Mouse (Mus musculus) forebrain, embryonic 15.5 days (tissue): ENCODE data around the gene Spata17. TPM values are rescaled to one million over a fixed set of nuclear protein-coding genes. Genes with fewer than 3 reads are reported as not detected.
"Not testable (repeated sequence)": the region's sequence is repeated elsewhere in the genome, so short reads cannot be mapped to it uniquely, and the experiment has no call there.

ENCODE experiments used
- ATAC-seq: fragments of 200-750 bp; cut with Nextera tagmentation; replicated peaks from 2 replicates; pipeline ENCODE4 v1.8.0; 2017; ENCODE audit warnings: mild to moderate bottlenecking, moderate TSS enrichment, moderate library complexity
- H3K27ac ChIP-seq: fragments of 300-500 bp; sonication (generic); replicated peaks from 2 replicates; pipeline ENCODE4 v1.5.1; 2015; ENCODE audit warnings: mild to moderate bottlenecking, inconsistent platforms
- H3K27me3 ChIP-seq: fragments of 300-500 bp; sonication (generic); 2 replicates; pipeline ENCODE4 v1.6.1; 2015; ENCODE audit warnings: inconsistent platforms
- H3K36me3 ChIP-seq: fragments of 300-500 bp; sonication (generic); 2 replicates; pipeline ENCODE4 v1.6.1; 2015; ENCODE audit warnings: mild to moderate bottlenecking, inconsistent platforms
- H3K4me1 ChIP-seq: fragments of 300-500 bp; sonication (generic); 2 replicates; pipeline ENCODE4 v1.6.1; 2015; ENCODE audit warnings: inconsistent platforms
- H3K4me2 ChIP-seq: fragments of 300-500 bp; sonication (generic); replicated peaks from 2 replicates; pipeline ENCODE4 v1.6.1; 2015; ENCODE audit warnings: mild to moderate bottlenecking, inconsistent platforms
- H3K4me3 ChIP-seq: fragments of 300-500 bp; sonication (generic); 2 replicates; pipeline ENCODE4 v1.5.1; 2015; ENCODE audit warnings: mild to moderate bottlenecking, inconsistent platforms
- H3K9ac ChIP-seq: fragments of 300-500 bp; sonication (generic); replicated peaks from 2 replicates; pipeline ENCODE4 v1.6.1; 2015; ENCODE audit warnings: mild to moderate bottlenecking, inconsistent platforms
- H3K9me3 ChIP-seq: fragments of 300-500 bp; sonication (generic); 2 replicates; pipeline ENCODE4 v1.6.1; 2016; ENCODE audit warnings: inconsistent platforms
- WGBS: fragments of 180-500 bp; shearing (Covaris S2); methylation state at CpG from one replicate; pipeline ENCODE4 v1.1.7; 2015; ENCODE audit warnings: mixed read lengths; 5-methylcytosine and 5-hydroxymethylcytosine counted together
- polyA plus RNA-seq: library from polyadenylated mRNA; unstranded; fragments of >200 nt; fragmentation: Nextera tagmentation; extraction: Ambion mirVana; gene quantifications from 2 replicates; pipeline ENCODE4 v1.2.1, GENCODE M21; 2015

The Spata17 gene
- polyA plus RNA-seq, 1 experiment from 2014 or later, result 2.0 TPM

- Histone ChIP-seq H3K4me2 (no peak overlapping the region), H3K27me3 (no peaks in the 10 kb centered on the region), H3K4me3 (no peak overlapping the region), H3K9ac (no peak overlapping the region), H3K9me3 (no peaks in the 10 kb centered on the region), H3K27ac (no peak overlapping the region), H3K4me1 (no peaks in the 10 kb centered on the region), H3K36me3 (no peaks in the 10 kb centered on the region)
- ATAC-seq, result no peak
Observed at GRCm38 (mm10) chr1:187163571-187163970, 51.7 kb downstream of the Spata17 start.

GRCm38 (mm10) chr1:187155658-187156057, 59.6 kb downstream of the Spata17 start:
- no peak for ATAC-seq
- Histone ChIP-seq H3K4me1 (no peaks in the 10 kb centered on the region), H3K4me3 (no peak overlapping the region), H3K27me3 (0 out of 2 replicates have a peak, but pooled peaks cover 2% of the 10 kb centered on the region), H3K36me3 (no peaks in the 10 kb centered on the region), H3K27ac (no peak overlapping the region), H3K9me3 (no peaks in the 10 kb centered on the region), H3K4me2 (no peak overlapping the region), H3K9ac (no peak overlapping the region)

DNA sequence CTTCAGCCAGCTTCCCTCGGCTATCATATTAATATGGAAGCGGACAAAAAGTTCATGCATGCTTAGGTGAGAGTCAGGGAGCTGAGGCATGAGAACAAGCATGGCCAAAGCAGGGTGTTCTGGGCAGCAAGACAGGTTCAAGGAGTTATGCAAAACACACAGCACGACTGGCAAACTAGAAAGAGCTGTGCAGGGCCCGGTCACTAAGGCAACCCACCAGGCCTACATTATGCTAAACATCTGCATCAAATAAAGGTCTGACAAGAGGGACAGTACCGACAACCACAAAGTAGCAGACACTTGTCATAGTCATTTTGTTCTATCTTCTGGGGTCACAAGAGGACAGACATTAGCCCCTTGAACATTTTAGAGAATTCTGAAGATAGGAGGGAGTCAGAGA, 61.6 kb downstream of the Spata17 start:
- Histone ChIP-seq H3K4me3 (no peak overlapping the region), H3K4me2 (no peak overlapping the region), H3K9ac (no peak overlapping the region), H3K27me3 (0 out of 2 replicates have a peak, but pooled peaks cover 2% of the 10 kb centered on the region), H3K9me3 (no peaks in the 10 kb centered on the region), H3K27ac (no peak overlapping the region), H3K4me1 (no peaks in the 10 kb centered on the region), H3K36me3 (no peaks in the 10 kb centered on the region)
- WGBS, result 70% methylated on average over 5 of the region's 5 CpGs
- ATAC-seq, result no peak

DNA sequence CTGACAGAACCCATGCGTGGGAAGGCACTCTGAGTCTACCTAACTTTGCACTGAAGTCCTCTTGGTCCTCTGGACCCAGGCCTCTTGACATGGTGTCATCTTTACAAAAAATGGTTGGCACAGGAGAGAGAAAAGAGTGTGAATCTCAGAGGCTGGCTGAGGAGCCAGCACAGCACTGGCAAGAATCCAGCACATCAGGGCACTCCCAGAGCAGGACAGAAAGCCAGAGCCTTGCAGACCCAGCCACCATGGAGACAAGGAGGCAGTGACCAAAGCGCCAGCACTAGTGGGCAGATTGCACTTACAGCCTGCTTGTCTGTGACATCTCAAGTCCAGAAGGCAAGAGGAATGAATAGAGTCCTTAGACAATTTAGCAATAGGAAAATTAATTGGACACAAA, 62.7 kb downstream of the Spata17 start:
- Histone ChIP-seq H3K27ac (no peak overlapping the region), H3K27me3 (0 out of 2 replicates have a peak, but pooled peaks cover 2% of the 10 kb centered on the region), H3K4me1 (no peaks in the 10 kb centered on the region), H3K4me2 (no peak overlapping the region), H3K4me3 (no peak overlapping the region), H3K9ac (no peak overlapping the region), H3K9me3 (no peaks in the 10 kb centered on the region), H3K36me3 (no peaks in the 10 kb centered on the region)
- ATAC-seq, result no peak
- 92% methylated on average over 2 of the region's 2 CpGs for WGBS

- H3K9ac ChIP-seq, result no peak overlapping the region
- ATAC-seq, result no peak
- H3K4me3 ChIP-seq, result no peak overlapping the region
- no peaks in the 10 kb centered on the region for H3K36me3 ChIP-seq
- no peak overlapping the region for H3K27ac ChIP-seq
- no peak overlapping the region for H3K4me2 ChIP-seq
- no peaks in the 10 kb centered on the region for H3K4me1 ChIP-seq
- WGBS, result 66% methylated on average over 8 of the region's 8 CpGs
- H3K9me3 ChIP-seq, result no peaks in the 10 kb centered on the region
- no peaks in the 10 kb centered on the region for H3K27me3 ChIP-seq
Observed at GRCm38 (mm10) chr1:187142984-187143383, 72.3 kb downstream of the Spata17 start.

GRCm38 (mm10) chr1:187137426-187137825, 77.8 kb downstream of the Spata17 start:
- no peak overlapping the region for H3K27ac ChIP-seq
- 0 out of 2 replicates have a peak, but pooled peaks cover 3% of the 10 kb centered on the region for H3K4me1 ChIP-seq
- H3K4me2 ChIP-seq, result no peak overlapping the region
- no peak overlapping the region for H3K4me3 ChIP-seq
- ATAC-seq, result peak; percentile 32; the same call in 1 of the 2 replicates
- H3K27me3 ChIP-seq, result no peaks in the 10 kb centered on the region
- no peak overlapping the region for H3K9ac ChIP-seq
- 40% methylated on average over 6 of the region's 6 CpGs for WGBS
- H3K36me3 ChIP-seq, result no peaks in the 10 kb centered on the region
- no peaks in the 10 kb centered on the region for H3K9me3 ChIP-seq

GRCm38 (mm10) chr1:187135887-187136286, 79.4 kb downstream of the Spata17 start:
- WGBS, result 88% methylated on average over 6 of the region's 6 CpGs

GRCm38 (mm10) chr1:187133841-187134240, 81.4 kb downstream of the Spata17 start:
- H3K27me3 ChIP-seq, result no peaks in the 10 kb centered on the region
- H3K9me3 ChIP-seq, result no peaks in the 10 kb centered on the region
- H3K4me3 ChIP-seq, result no peak overlapping the region
- no peak overlapping the region for H3K9ac ChIP-seq
- H3K4me2 ChIP-seq, result no peak overlapping the region
- ATAC-seq, result no peak
- no peak overlapping the region for H3K27ac ChIP-seq
- no peaks in the 10 kb centered on the region for H3K36me3 ChIP-seq
- 0 out of 2 replicates have a peak, but pooled peaks cover 6% of the 10 kb centered on the region for H3K4me1 ChIP-seq
- WGBS, result 83% methylated on average over 6 of the region's 6 CpGs

More at GRCm38 (mm10) chr1:187135887-187136286, 79.4 kb downstream of the Spata17 start:
- Histone ChIP-seq H3K27me3 (no peaks in the 10 kb centered on the region), H3K9me3 (no peaks in the 10 kb centered on the region), H3K4me2 (no peak overlapping the region), H3K9ac (no peak overlapping the region), H3K4me3 (no peak overlapping the region), H3K27ac (no peak overlapping the region), H3K4me1 (0 out of 2 replicates have a peak, but pooled peaks cover 6% of the 10 kb centered on the region), H3K36me3 (no peaks in the 10 kb centered on the region)
- no peak for ATAC-seq

DNA sequence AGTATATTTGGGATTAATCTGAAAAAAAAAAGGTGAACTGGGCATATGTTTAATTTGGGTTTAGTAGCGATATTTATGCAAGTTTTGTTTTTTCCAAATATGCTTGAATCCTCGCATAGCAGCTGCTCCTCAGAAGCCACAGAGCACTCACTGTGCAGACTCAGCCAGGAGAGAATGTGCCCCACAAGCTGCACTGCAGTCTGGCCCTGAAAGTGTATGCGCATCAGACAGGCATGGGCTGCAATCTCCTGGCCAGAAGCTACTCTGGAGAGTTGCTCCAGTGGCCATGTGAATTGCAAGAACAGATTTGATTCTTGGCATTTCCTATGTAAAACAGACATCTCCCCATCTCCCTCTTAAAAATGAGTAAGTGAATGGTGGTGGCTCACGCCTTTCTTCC, 82.9 kb downstream of the Spata17 start:
- Histone ChIP-seq H3K4me1 (0 out of 2 replicates have a peak, but pooled peaks cover 6% of the 10 kb centered on the region), H3K36me3 (no peaks in the 10 kb centered on the region), H3K9me3 (no peaks in the 10 kb centered on the region), H3K27ac (no peak overlapping the region), H3K4me2 (no peak overlapping the region), H3K27me3 (no peaks in the 10 kb centered on the region), H3K4me3 (no peak overlapping the region), H3K9ac (no peak overlapping the region)
- WGBS, result 60% methylated on average over 4 of the region's 4 CpGs
- no peak for ATAC-seq

GRCm38 (mm10) chr1:187127548-187127947, 87.7 kb downstream of the Spata17 start:
- whole genome bisulfite sequencing, result 93% methylated on average over 2 of the region's 2 CpGs
- not testable (repeated sequence) for H3K4me1 ChIP-seq, H3K4me3 ChIP-seq, H3K9ac ChIP-seq, H3K4me2 ChIP-seq, H3K36me3 ChIP-seq, H3K27me3 ChIP-seq, H3K27ac ChIP-seq, ATAC-seq, H3K9me3 ChIP-seq

DNA sequence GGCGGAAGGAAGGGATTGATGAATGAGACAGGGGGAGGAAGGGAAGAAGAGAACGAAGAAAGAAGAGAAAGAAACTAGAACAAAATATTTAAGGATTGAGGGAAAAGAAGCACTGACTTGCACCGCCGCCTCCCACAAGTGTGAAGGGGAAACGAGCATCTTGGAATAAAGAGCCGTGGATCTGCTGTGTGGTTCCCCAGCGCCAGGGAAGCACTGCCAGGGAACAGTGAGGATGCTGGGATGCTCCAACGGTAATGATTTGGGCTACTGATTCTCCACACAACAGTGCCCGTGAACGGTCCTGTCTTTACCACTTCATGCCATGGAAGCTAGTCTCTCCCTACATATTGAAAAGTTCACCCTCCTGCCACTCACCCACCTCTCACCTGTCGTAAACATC, 89.5 kb downstream of the Spata17 start:
- no peaks in the 10 kb centered on the region for H3K9me3 ChIP-seq
- no peak overlapping the region for H3K4me2 ChIP-seq
- H3K27me3 ChIP-seq, result no peaks in the 10 kb centered on the region
- no peak overlapping the region for H3K4me3 ChIP-seq
- no peak for ATAC-seq
- H3K9ac ChIP-seq, result no peak overlapping the region
- no peaks in the 10 kb centered on the region for H3K4me1 ChIP-seq
- no peaks in the 10 kb centered on the region for H3K36me3 ChIP-seq
- 76% methylated on average over 11 of the region's 11 CpGs for WGBS
- H3K27ac ChIP-seq, result no peak overlapping the region

DNA sequence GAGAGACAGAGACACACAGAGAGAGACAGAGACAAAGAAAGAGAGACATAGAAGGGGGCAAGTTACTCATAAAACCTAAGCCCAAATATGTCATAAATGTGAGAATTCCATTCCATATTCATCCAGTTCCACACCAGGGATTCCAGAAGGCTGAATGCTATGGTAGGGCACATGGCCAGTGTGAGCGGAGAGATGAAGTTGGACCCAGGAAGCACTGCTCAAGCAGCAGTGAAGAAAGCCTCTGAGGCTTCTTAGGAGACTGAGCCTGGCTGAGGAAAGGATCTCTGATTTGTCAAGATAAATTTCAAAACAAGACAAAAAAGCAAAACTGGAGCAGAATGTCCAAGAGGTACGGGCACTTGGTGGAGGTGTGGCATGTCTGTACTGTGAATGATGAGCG, 90.3 kb downstream of the Spata17 start:
- H3K9me3 ChIP-seq, result no peaks in the 10 kb centered on the region
- no peak overlapping the region for H3K9ac ChIP-seq
- no peak overlapping the region for H3K27ac ChIP-seq
- H3K4me1 ChIP-seq, result no peaks in the 10 kb centered on the region
- no peaks in the 10 kb centered on the region for H3K36me3 ChIP-seq
- no peak overlapping the region for H3K4me3 ChIP-seq
- ATAC-seq, result no peak
- 62% methylated on average over 3 of the region's 3 CpGs for WGBS
- no peaks in the 10 kb centered on the region for H3K27me3 ChIP-seq
- no peak overlapping the region for H3K4me2 ChIP-seq

DNA sequence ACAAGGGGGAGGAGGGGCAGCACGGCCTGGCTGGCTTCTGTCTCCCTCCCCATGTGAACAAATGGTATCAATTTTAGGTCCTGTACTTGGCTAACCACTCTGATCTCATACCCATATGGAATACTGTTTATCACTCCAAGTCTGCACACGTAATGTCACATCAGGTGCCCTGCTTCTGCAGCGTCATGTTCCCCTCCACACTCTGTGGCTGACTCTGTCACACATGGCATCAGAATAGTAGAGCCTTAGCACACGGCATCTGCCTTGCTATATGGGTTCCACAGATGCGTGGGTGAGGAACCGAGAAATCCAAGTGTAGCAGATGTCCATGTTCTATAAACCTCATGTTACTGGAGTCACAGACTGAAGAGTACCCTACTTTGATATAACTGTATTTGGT, 96.0 kb downstream of the Spata17 start:
- Histone ChIP-seq H3K9me3 (no peaks in the 10 kb centered on the region), H3K4me3 (no peak overlapping the region), H3K27ac (no peak overlapping the region), H3K27me3 (no peaks in the 10 kb centered on the region), H3K9ac (no peak overlapping the region), H3K4me2 (no peak overlapping the region), H3K36me3 (no peaks in the 10 kb centered on the region), H3K4me1 (no peaks in the 10 kb centered on the region)
- WGBS, result 85% methylated on average over 6 of the region's 6 CpGs
- no peak for ATAC-seq
